Mouse (Mus musculus): Measurements from ENCODE around the gene Gpr108.

GRCm38 (mm10) chr17:57223313-57223712, 24.9 kb downstream of the Gpr108 start:
- TF ChIP-seq POLR2A (IDR thresholded peaks at IDR 0.05; ENCODE audit: borderline replicate concordance, low read depth, low read length) = no peak
- no peak for TF ChIP-seq CTCF (IDR thresholded peaks at IDR 0.05; ENCODE audit: low read depth, low read length)
